Mouse (Mus musculus): ENCODE measurements around the gene Asic2.

The Asic2 gene

DNA sequence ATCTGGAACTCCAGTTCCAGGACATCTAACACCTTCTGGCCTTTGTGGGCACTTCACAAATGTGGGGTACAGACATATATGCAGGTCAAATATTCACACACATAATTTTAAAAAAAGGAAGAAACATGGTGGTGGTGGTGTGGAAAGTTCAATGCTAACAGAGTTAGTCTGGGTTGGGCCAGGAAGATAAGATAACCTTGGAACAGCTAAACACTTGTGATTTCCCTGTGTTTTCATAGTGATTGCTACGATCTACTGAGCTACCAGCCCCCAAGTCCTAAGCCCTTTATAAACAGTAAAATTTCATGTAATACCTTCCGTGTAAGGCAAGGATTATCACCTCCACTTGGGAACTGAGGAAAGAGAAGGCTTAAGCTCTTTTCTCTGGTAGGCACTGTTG, 1111.4 kb downstream of the Asic2 start:
- DNase-seq (ENCODE audit: low spot score in 2 of 2) = no peak

DNA sequence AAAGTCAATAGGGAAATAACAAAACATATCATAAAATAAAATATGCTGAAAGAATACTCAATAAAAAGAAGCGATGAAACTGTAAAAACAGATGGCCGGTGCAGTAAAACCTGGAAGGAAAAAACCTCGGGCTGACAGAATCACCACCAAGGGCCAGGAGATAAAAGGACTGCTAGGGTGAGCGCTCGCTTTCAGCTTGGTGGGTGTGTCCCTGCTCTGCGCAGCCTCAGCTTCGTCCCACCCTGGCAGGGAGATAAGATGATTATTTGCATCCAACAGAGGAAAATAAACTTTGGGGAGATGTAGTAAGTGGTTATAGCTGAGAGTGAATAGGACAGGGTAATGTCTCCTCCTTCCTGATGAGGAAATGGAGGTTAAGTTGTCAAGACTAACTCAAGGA, 1113.3 kb downstream of the Asic2 start:
- DNase-seq (ENCODE audit: low spot score in 2 of 2) = no peak

DNA sequence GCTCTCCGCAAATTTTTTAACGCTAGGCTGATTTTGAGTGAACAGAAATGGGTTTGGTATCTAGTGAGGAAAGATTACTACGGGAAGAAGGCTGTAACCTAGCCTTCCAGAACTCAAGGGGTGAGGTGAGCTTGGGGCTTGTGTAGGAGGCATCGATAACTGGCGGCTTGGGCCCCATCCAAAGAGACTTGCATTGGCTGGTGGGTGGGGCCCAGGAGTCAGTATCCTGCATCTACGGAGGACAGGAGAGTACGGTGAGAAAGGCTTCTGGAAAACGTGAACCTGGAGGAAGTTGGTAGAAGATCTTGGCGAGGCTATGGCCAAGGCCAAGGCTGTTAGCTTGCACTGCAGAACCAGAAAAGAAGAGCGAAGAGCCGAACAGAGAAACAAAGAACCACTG, 1113.8 kb downstream of the Asic2 start:
- no peak for DNase-seq (ENCODE audit: low spot score in 2 of 2)

DNA sequence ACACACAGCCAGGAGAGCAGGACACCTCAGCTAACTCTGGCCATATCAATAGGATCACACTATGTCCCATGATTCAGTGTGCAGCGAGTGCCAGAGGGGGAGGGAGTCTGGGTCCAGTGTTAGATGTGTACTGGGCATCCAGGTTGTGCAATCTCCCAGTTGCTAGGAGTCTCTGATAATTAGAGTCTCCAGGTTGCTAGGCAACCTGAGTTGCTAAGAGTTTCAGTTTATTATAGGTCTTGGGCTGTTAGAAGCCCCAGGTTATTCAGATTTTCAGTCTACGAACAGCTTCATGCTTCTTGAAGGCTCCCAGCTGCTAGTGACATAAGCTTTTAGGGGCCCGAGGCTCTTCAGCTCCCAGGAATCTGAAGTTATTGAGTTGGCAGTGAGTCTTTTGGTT, 1115.2 kb downstream of the Asic2 start:
- no peak for DNase-seq (ENCODE audit: low spot score in 2 of 2)

DNA sequence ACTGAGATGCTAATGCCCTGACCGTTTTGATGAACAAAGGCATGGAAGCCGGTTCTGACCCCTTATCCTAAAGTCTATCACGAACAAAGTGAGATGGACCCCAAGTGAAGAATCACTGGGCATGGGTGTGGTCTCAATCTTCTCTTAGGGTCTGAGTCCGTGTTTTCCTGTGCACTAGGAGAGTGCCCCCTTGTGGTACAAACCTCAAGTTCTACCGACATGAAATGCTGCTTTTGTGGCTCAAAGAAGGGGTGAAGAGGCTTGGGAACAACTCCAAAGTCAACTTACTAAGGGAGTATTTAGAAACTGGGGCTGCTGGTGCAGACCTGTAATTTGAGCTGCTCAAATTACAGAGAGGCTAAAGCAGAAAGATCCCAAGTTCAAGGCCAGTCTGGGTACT, 1116.4 kb downstream of the Asic2 start:
- no peak for DNase-seq (ENCODE audit: low spot score in 2 of 2)

DNA sequence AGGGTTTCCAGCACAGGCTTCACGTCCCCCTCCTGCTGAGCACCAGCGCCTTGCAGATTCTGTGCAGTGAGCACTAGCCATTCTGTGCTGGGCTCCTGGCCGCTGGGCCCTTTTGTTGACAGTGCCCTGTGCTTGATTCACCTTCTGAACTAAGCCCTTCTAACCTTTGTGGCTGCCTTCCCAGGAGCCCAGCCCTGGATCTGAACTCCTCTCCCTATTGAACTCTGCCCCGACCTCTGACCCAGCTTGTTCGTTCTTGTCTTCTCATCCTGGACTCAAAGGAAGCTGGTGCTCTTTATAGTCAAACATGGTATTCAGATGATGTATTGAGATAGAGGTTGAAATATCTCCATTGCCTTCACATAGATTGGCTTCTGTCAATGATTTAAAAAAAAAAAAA, 1120.1 kb downstream of the Asic2 start:
- no peak for DNase-seq (ENCODE audit: low spot score in 2 of 2)

DNA sequence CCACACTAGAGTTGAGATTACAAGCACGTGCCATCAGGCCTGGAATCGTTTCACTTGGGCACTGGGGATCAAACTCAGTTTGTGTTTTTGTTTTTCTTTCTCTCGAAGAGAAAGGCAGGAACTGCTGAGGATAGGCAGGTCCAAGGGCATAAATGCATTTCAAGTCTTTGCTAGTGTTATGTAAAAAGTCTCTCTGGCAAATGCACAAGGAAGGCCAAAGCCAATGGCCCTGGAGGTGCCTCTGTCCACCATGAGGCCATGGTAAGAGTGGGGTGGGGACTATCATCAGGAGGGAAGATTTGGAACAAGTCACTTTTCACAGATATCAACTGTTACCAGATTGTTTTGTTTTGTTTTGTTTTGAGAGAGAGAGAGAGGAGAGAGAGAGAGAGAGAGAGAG, 1122.1 kb downstream of the Asic2 start:
- DNase-seq (ENCODE audit: low spot score in 2 of 2) = no peak

DNA sequence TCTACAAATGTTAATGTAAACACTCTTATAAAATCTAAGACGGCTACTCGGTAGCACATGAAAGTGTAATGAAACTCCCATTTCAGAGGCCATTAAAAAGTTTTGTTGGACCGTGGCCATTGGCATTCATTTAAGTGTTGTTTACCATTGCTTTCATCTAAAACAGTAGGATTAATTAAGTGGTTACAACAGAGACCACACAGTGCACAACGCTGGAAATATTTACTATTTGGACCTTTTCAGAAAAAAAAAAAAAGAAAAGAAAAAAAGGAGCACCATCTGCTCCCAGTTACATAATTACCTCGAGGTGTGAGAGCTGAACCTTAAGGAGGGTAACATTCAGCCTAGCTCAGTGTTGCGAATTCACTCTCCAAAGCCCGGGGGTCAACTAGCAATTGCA, 1122.8 kb downstream of the Asic2 start:
- DNase-seq (ENCODE audit: low spot score in 2 of 2) = no peak

DNA sequence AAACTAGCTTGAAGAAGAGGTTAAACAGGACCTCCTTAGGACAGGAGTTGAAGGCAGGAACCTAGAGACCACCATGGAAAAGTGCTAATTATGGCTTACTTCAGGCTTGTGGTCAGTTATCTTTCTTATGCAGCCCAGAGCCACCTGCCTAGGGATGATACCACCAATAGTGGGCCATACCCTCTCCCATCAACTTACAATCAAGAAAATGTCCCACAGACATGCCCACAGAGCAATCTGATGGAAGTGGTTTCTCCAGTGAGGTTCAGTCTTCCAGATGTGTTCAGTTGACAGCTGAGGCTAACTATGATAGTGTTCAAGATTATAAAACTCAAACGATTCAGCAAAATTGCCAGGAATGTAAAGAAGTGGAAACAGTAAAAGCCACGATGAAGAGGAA, 1124.8 kb downstream of the Asic2 start:
- no peak for DNase-seq (ENCODE audit: low spot score in 2 of 2)

DNA sequence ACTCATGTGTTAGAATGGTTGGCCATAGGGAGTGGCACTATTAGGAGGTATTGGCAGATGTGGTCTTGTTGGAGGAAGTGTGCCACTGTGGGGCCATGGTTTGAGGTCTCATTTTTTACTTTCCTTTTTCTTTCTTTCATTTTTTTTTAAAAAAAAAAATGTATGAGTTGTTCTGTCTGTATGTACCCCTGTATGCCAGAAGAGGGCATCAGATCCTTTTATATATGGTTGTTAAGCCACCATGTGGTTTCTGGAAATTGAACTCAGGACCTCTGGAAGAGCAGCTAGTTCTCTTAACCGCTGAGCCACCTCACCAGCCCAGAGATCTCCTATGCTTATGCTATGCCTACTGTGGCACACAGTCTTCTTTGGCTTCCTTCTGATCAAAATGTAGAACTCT, 1129.5 kb downstream of the Asic2 start:
- no peak for DNase-seq (ENCODE audit: low spot score in 2 of 2)

DNA sequence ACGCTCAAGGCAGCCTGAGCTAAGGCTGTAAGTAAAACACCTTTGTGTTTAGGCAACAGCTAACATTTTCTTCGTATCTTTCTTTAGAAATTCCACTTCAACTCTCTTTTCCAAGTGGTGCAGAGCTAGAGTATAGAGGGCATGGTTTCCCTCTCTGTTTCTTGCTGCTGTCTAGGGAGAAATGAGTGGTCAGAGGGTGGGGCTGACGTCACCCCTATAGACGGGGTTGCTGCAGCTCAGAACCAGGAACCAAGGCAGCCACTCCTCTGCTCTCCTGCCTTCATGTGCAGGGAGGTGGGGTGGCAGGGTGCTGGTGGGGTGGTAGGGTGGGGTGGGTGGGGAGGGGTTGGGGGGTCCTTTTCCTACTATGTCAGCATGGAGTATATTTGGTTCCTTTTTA, 1132.4 kb downstream of the Asic2 start:
- no peak for DNase-seq (ENCODE audit: low spot score in 2 of 2)

DNA sequence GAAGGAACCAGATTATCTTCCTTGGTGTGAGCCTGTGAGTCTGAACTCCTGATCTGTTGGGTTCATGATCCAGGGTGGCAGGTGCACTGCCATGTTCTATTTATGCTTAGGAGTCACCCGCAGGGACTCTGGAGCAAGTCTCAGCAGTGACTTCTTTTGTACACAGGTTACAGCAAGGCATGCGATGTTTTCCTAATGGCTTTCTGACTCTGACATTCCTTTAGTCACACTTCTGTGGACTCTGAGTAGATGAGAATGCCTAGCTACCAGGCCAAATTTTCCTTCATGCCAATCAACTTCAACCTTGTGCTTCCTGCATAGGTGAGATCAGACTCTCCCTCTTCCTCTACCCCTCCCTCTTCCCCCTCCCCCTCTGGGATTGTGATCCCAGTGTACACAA, 1132.9 kb downstream of the Asic2 start:
- no peak for DNase-seq (ENCODE audit: low spot score in 2 of 2)
